Mouse (Mus musculus) lung, postnatal 0 days (tissue): Measurements from ENCODE around the gene Enox1.

Experiments used
- CTCF ChIP-seq: IDR thresholded peaks from 2 replicates; pipeline ENCODE4 v1.5.1; 2016; ENCODE audit warnings: antibody characterized with exemption, mild to moderate bottlenecking
- EP300 ChIP-seq: IDR thresholded peaks from 2 replicates; pipeline ENCODE4 v1.6.1; 2016; ENCODE audit warnings: antibody characterized with exemption, mild to moderate bottlenecking, control low read depth

DNA sequence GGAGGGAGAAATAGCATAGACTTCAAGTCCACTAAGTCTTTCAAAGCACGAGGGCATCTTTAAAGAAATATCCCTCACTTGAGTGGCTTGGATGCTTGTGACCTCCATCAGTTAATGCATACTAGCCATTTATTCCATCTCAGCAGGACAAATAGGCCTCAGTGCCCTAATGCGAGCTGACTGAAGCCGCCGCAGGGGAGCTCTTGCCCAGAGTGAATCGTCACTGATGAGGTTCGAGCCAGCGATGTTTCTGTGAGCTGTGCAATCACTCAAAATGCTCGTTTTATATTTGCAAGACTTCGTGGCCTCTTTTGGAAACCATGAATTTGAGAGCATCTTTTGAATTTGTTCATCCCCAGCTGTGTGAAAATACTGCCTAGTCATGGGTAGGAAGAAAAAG is 372.6 kb downstream of the Enox1 start:
- TF ChIP-seq EP300: no peak
- no peak for TF ChIP-seq CTCF
